Mouse (Mus musculus): Measurements from ENCODE around the gene Adamts16. TPM values are rescaled to one million over a fixed set of nuclear protein-coding genes. Genes with fewer than 3 reads are reported as not detected.
"Not testable (repeated sequence)": the region's sequence is repeated elsewhere in the genome, so short reads cannot be mapped to it uniquely, and the experiment has no call there.

Adamts16 gene
- 0.04 TPM in 1 of 2 replicates, not detected in the other for polyA plus RNA-seq (2012; rRNA removed)

- 5% methylated on average over 18 of the region's 18 CpGs for WGBS
Measured at GRCm38 (mm10) chr13:70841421-70841904, at the start of gene Adamts16. Gene Adamts16, minus strand, starts transcription at chr13:70841811.

GRCm38 (mm10) chr13:70887136-70887535 lies 45.5 kb upstream of the Adamts16 start:
- Histone ChIP-seq H3K4me1 (ENCODE audit: control insufficient read depth, insufficient read depth, low read length) (no peaks in the 10 kb centered on the region), H3K4me3 (replicated peaks; ENCODE audit: extremely low read depth, low read depth, low read length) (no peak overlapping the region)
- TF ChIP-seq POLR2A (IDR thresholded peaks at IDR 0.05; ENCODE audit: borderline replicate concordance, extremely low read depth, low read depth, low read length) (no peak), CTCF (IDR thresholded peaks at IDR 0.05; ENCODE audit: insufficient read depth, low read length) (no peak)
- WGBS = 66% methylated on average over 1 of the region's 1 CpGs
- DNase-seq = no peak

More at GRCm38 (mm10) chr13:70841421-70841904, at the start of gene Adamts16:
- no peak for DNase-seq
- no peaks in the 10 kb centered on the region for H3K4me1 ChIP-seq (ENCODE audit: control insufficient read depth, insufficient read depth, low read length)
- H3K4me3 ChIP-seq (replicated peaks; ENCODE audit: extremely low read depth, low read depth, low read length) = no peak within 1 kb of the TSS
- TF ChIP-seq CTCF (IDR thresholded peaks at IDR 0.05; ENCODE audit: insufficient read depth, low read length) (no peak), POLR2A (IDR thresholded peaks at IDR 0.05; ENCODE audit: borderline replicate concordance, extremely low read depth, low read depth, low read length) (no peak)

GRCm38 (mm10) chr13:70885006-70885405 lies 43.4 kb upstream of the Adamts16 start:
- no peak for DNase-seq

GRCm38 (mm10) chr13:70883891-70884890 lies 42.6 kb upstream of the Adamts16 start:
- Histone ChIP-seq H3K4me1 (ENCODE audit: control insufficient read depth, insufficient read depth, low read length) (no peaks in the 10 kb centered on the region), H3K4me3 (replicated peaks; ENCODE audit: extremely low read depth, low read depth, low read length) (no peak overlapping the region)
- WGBS = 26% methylated on average over 12 of the region's 12 CpGs
- no peak for DNase-seq
- TF ChIP-seq CTCF (IDR thresholded peaks at IDR 0.05; ENCODE audit: insufficient read depth, low read length) (no peak), POLR2A (IDR thresholded peaks at IDR 0.05; ENCODE audit: borderline replicate concordance, extremely low read depth, low read depth, low read length) (no peak)

More at GRCm38 (mm10) chr13:70885006-70885405, 43.4 kb upstream of the Adamts16 start:
- no peak overlapping the region for H3K4me3 ChIP-seq (replicated peaks; ENCODE audit: extremely low read depth, low read depth, low read length)
- no peaks in the 10 kb centered on the region for H3K4me1 ChIP-seq (ENCODE audit: control insufficient read depth, insufficient read depth, low read length)
- TF ChIP-seq CTCF (IDR thresholded peaks at IDR 0.05; ENCODE audit: insufficient read depth, low read length) = no peak
- TF ChIP-seq POLR2A (IDR thresholded peaks at IDR 0.05; ENCODE audit: borderline replicate concordance, extremely low read depth, low read depth, low read length) = no peak
- WGBS = 74% methylated on average over 2 of the region's 2 CpGs

- not testable (repeated sequence) for DNase-seq; H3K4me1 ChIP-seq (ENCODE audit: control insufficient read depth, insufficient read depth, low read length); H3K4me3 ChIP-seq (replicated peaks; ENCODE audit: extremely low read depth, low read depth, low read length)
- 76% methylated on average over 2 of the region's 2 CpGs for WGBS
Measured at GRCm38 (mm10) chr13:70879971-70880370, 38.4 kb upstream of the Adamts16 start.

- WGBS = 78% methylated on average over 1 of the region's 1 CpGs
- TF ChIP-seq CTCF (IDR thresholded peaks at IDR 0.05; ENCODE audit: insufficient read depth, low read length) = no peak
- TF ChIP-seq POLR2A (IDR thresholded peaks at IDR 0.05; ENCODE audit: borderline replicate concordance, extremely low read depth, low read depth, low read length) = no peak
- Histone ChIP-seq H3K4me3 (replicated peaks; ENCODE audit: extremely low read depth, low read depth, low read length) (no peak overlapping the region), H3K4me1 (ENCODE audit: control insufficient read depth, insufficient read depth, low read length) (no peaks in the 10 kb centered on the region)
- DNase-seq = no peak
Measured at GRCm38 (mm10) chr13:70877550-70877913, 35.9 kb upstream of the Adamts16 start.

GRCm38 (mm10) chr13:70876648-70877549 lies 35.3 kb upstream of the Adamts16 start:
- DNase-seq = no peak
- Histone ChIP-seq H3K4me3 (replicated peaks; ENCODE audit: extremely low read depth, low read depth, low read length) (no peak overlapping the region), H3K4me1 (ENCODE audit: control insufficient read depth, insufficient read depth, low read length) (no peaks in the 10 kb centered on the region)
- TF ChIP-seq CTCF (IDR thresholded peaks at IDR 0.05; ENCODE audit: insufficient read depth, low read length) = no peak
- no peak for TF ChIP-seq POLR2A (IDR thresholded peaks at IDR 0.05; ENCODE audit: borderline replicate concordance, extremely low read depth, low read depth, low read length)
- 85% methylated on average over 10 of the region's 10 CpGs for WGBS

- no peak for TF ChIP-seq POLR2A (IDR thresholded peaks at IDR 0.05; ENCODE audit: borderline replicate concordance, extremely low read depth, low read depth, low read length)
- TF ChIP-seq CTCF (IDR thresholded peaks at IDR 0.05; ENCODE audit: insufficient read depth, low read length) = no peak
- no peaks in the 10 kb centered on the region for H3K4me1 ChIP-seq (ENCODE audit: control insufficient read depth, insufficient read depth, low read length)
- WGBS = 89% methylated on average over 4 of the region's 4 CpGs
- no peak overlapping the region for H3K4me3 ChIP-seq (replicated peaks; ENCODE audit: extremely low read depth, low read depth, low read length)
- no peak for DNase-seq
Measured at GRCm38 (mm10) chr13:70875411-70875949, 33.9 kb upstream of the Adamts16 start.

- no peak for TF ChIP-seq CTCF (IDR thresholded peaks at IDR 0.05; ENCODE audit: insufficient read depth, low read length)
- TF ChIP-seq POLR2A (IDR thresholded peaks at IDR 0.05; ENCODE audit: borderline replicate concordance, extremely low read depth, low read depth, low read length) = no peak
- no peak for DNase-seq
- H3K4me1 ChIP-seq (ENCODE audit: control insufficient read depth, insufficient read depth, low read length) = no peaks in the 10 kb centered on the region
- H3K4me3 ChIP-seq (replicated peaks; ENCODE audit: extremely low read depth, low read depth, low read length) = no peak overlapping the region
Measured at GRCm38 (mm10) chr13:70874741-70875140, 33.1 kb upstream of the Adamts16 start.

GRCm38 (mm10) chr13:70873851-70874250 lies 32.2 kb upstream of the Adamts16 start:
- 46% methylated on average over 13 of the region's 13 CpGs for WGBS
- not testable (repeated sequence) for H3K4me1 ChIP-seq (ENCODE audit: control insufficient read depth, insufficient read depth, low read length); DNase-seq; H3K4me3 ChIP-seq (replicated peaks; ENCODE audit: extremely low read depth, low read depth, low read length)
